Mouse (Mus musculus) MEL (cell line): Measurements from ENCODE around the gene Fen1. TPM values are rescaled to one million over a fixed set of nuclear protein-coding genes. Genes with fewer than 3 reads are reported as not detected.

Experiments used
- DNase-seq: peaks from one replicate; pipeline ENCODE4 v3.0.0; 2011; ENCODE audit warnings: low read depth, low spot score
- H3K27ac ChIP-seq: 2 replicates; pipeline ENCODE4 v1.5.1; 2012; ENCODE audit warnings: low read depth, mild to moderate bottlenecking, control low read depth, low read length, moderate library complexity; ENCODE audit not compliant: control insufficient read depth
- H3K27me3 ChIP-seq, 2 experiments: fragments of 150-350 bp in 1 of 2; sonication (generic) in 1 of 2; 2 replicates each; pipeline ENCODE4 v1.6.1; 2012; ENCODE audit warnings: low read length in 2 of 2, mild to moderate bottlenecking in 2 of 2, improper control_type of control experiment in 1 of 2, moderate library complexity in 1 of 2; ENCODE audit not compliant: insufficient read depth in 2 of 2, control insufficient read depth in 1 of 2
- H3K36me3 ChIP-seq, 2 experiments: 2 replicates each; pipeline ENCODE4 v1.6.1; 2012 to 2014; ENCODE audit warnings: low read length in 2 of 2, improper control_type of control experiment in 1 of 2, inconsistent platforms in 1 of 2, mild to moderate bottlenecking in 1 of 2; ENCODE audit not compliant: insufficient read depth in 2 of 2, control insufficient read depth in 1 of 2
- H3K4me1 ChIP-seq, 2 experiments: fragments of 150-350 bp in 1 of 2; sonication (generic) in 1 of 2; 2 replicates each; pipeline ENCODE4 v1.6.1; 2012; ENCODE audit warnings: low read length in 2 of 2, improper control_type of control experiment in 1 of 2, mild to moderate bottlenecking in 1 of 2; ENCODE audit not compliant: insufficient read depth in 2 of 2, control insufficient read depth in 1 of 2
- H3K4me3 ChIP-seq, 2 experiments: fragments of 150-350 bp in 1 of 2; sonication (generic) in 1 of 2; 2 replicates each; pipeline ENCODE4 v1.5.1; 2012; ENCODE audit warnings: low read depth in 2 of 2, low read length in 2 of 2, mild to moderate bottlenecking in 2 of 2, moderate library complexity in 2 of 2, control low read depth in 1 of 2, improper control_type of control experiment in 1 of 2; ENCODE audit not compliant: control insufficient read depth in 1 of 2, insufficient read depth in 1 of 2
- H3K79me2 ChIP-seq: 2 replicates; pipeline ENCODE4 v1.6.1; 2012; ENCODE audit warnings: mild to moderate bottlenecking, low read length, moderate library complexity; ENCODE audit not compliant: control insufficient read depth, poor library complexity, insufficient read depth
- H3K9ac ChIP-seq: 2 replicates; pipeline ENCODE4 v1.6.1; 2012; ENCODE audit warnings: low read depth, mild to moderate bottlenecking, control low read depth, low read length, moderate library complexity; ENCODE audit not compliant: control insufficient read depth, poor library complexity, severe bottlenecking
- H3K9me3 ChIP-seq: fragments of 150-350 bp; sonication (generic); replicated peaks from 2 replicates; pipeline ENCODE4 v1.6.1; 2012; ENCODE audit warnings: mild to moderate bottlenecking, low read length, improper control_type of control experiment, moderate library complexity; ENCODE audit not compliant: insufficient read depth
- BHLHE40 ChIP-seq: IDR thresholded peaks from 2 replicates; pipeline ENCODE4 v1.6.1; 2012; ENCODE audit warnings: low read depth, mild to moderate bottlenecking, inconsistent platforms, low read length, improper control_type of control experiment, borderline replicate concordance
- CHD1 ChIP-seq: IDR thresholded peaks from 2 replicates; pipeline ENCODE4 v1.6.1; 2012; ENCODE audit warnings: low read depth, mild to moderate bottlenecking, inconsistent platforms, low read length, improper control_type of control experiment
- CTCF ChIP-seq, 3 experiments: IDR thresholded peaks in 2 of 3; conservative IDR thresholded peaks in 1 of 3; 2 replicates each; pipeline ENCODE4 v1.5.1; 2011 to 2012; ENCODE audit warnings: low read length in 3 of 3, low read depth in 2 of 3, mild to moderate bottlenecking in 2 of 3, improper control_type of control experiment in 1 of 3, inconsistent platforms in 1 of 3, mixed read lengths in 1 of 3, moderate library complexity in 1 of 3; ENCODE audit not compliant: control insufficient read depth in 1 of 3, insufficient read depth in 1 of 3, poor library complexity in 1 of 3, severe bottlenecking in 1 of 3
- E2F4 ChIP-seq: IDR thresholded peaks from 2 replicates; pipeline ENCODE4 v1.6.1; 2011; ENCODE audit warnings: low read depth, low read length, improper control_type of control experiment, borderline replicate concordance
- ELF1 ChIP-seq: IDR thresholded peaks from 2 replicates; pipeline ENCODE4 v1.6.1; 2014; ENCODE audit warnings: low read depth, mild to moderate bottlenecking, inconsistent platforms, low read length, improper control_type of control experiment, moderate library complexity
- ETS1 ChIP-seq: IDR thresholded peaks from 2 replicates; pipeline ENCODE4 v1.6.1; 2012; ENCODE audit warnings: low read depth, mild to moderate bottlenecking, inconsistent platforms, low read length, improper control_type of control experiment, moderate library complexity
- GATA1 ChIP-seq: IDR thresholded peaks from 2 replicates; pipeline ENCODE4 v1.6.1; 2011; ENCODE audit warnings: low read depth, low read length, improper control_type of control experiment
- HCFC1 ChIP-seq: IDR thresholded peaks from 2 replicates; pipeline ENCODE4 v1.6.1; 2012; ENCODE audit warnings: low read depth, mild to moderate bottlenecking, inconsistent platforms, low read length, improper control_type of control experiment, moderate library complexity
- JUND ChIP-seq: IDR thresholded peaks from 2 replicates; pipeline ENCODE4 v1.6.1; 2011; ENCODE audit warnings: low read depth, mild to moderate bottlenecking, improper control_type of control experiment, low read length
- KAT2A ChIP-seq: conservative IDR thresholded peaks from 2 replicates; pipeline ENCODE4 v1.6.1; 2012; ENCODE audit warnings: low read depth, low read length, improper control_type of control experiment, inconsistent platforms
- MAFK ChIP-seq: IDR thresholded peaks from 2 replicates; pipeline ENCODE4 v1.6.1; 2011; ENCODE audit warnings: low read depth, mild to moderate bottlenecking, low read length, improper control_type of control experiment, borderline replicate concordance
- MEF2A ChIP-seq: IDR thresholded peaks from 2 replicates; pipeline ENCODE4 v1.6.1; 2014; ENCODE audit warnings: low read depth, mild to moderate bottlenecking, inconsistent platforms, low read length, improper control_type of control experiment; ENCODE audit not compliant: poor library complexity, insufficient replicate concordance, severe bottlenecking; ENCODE audit errors: extremely low read depth
- MYB ChIP-seq: IDR thresholded peaks from 2 replicates; pipeline ENCODE4 v1.6.1; 2011; ENCODE audit warnings: mild to moderate bottlenecking, low read depth, low read length, improper control_type of control experiment
- MYC ChIP-seq: IDR thresholded peaks from 2 replicates; pipeline ENCODE4 v1.6.1; 2011; ENCODE audit warnings: low read depth, mild to moderate bottlenecking, low read length, improper control_type of control experiment, moderate library complexity
- NRF1 ChIP-seq: IDR thresholded peaks from 2 replicates; pipeline ENCODE4 v1.6.1; 2014; ENCODE audit warnings: low read depth, mild to moderate bottlenecking, inconsistent platforms, low read length, improper control_type of control experiment, moderate library complexity; ENCODE audit not compliant: poor library complexity, insufficient read depth, severe bottlenecking
- POLR2A ChIP-seq, 2 experiments: IDR thresholded peaks; 2 replicates each; pipeline ENCODE4 v1.6.1; 2011 to 2012; ENCODE audit warnings: low read length in 2 of 2, mild to moderate bottlenecking in 2 of 2, control low read depth in 1 of 2, improper control_type of control experiment in 1 of 2, low read depth in 1 of 2, moderate library complexity in 1 of 2; ENCODE audit not compliant: control insufficient read depth in 1 of 2, insufficient read depth in 1 of 2, poor library complexity in 1 of 2
- POLR2AphosphoS2 ChIP-seq: IDR thresholded peaks from 2 replicates; pipeline ENCODE4 v1.6.1; 2011; ENCODE audit warnings: low read length, improper control_type of control experiment
- POLR2AphosphoS5 ChIP-seq: IDR thresholded peaks from 2 replicates; pipeline ENCODE4 v1.6.1; 2012; ENCODE audit warnings: low read depth, borderline replicate concordance, mild to moderate bottlenecking, inconsistent platforms, low read length, moderate library complexity, mixed read lengths
- SIN3A ChIP-seq: IDR thresholded peaks from 2 replicates; pipeline ENCODE4 v1.6.1; 2012; ENCODE audit warnings: low read length, improper control_type of control experiment, inconsistent platforms
- SMC3 ChIP-seq: IDR thresholded peaks from 2 replicates; pipeline ENCODE4 v1.6.1; 2011; ENCODE audit warnings: low read depth, low read length, improper control_type of control experiment
- TCF12 ChIP-seq: IDR thresholded peaks from 2 replicates; pipeline ENCODE4 v1.6.1; 2014; ENCODE audit warnings: low read depth, mild to moderate bottlenecking, inconsistent platforms, low read length, improper control_type of control experiment, moderate library complexity
- USF1 ChIP-seq: IDR thresholded peaks from 2 replicates; pipeline ENCODE4 v1.6.1; 2014; ENCODE audit warnings: low read depth, mild to moderate bottlenecking, inconsistent platforms, low read length, improper control_type of control experiment, moderate library complexity
- USF2 ChIP-seq, 2 experiments: IDR thresholded peaks; 2 replicates each; pipeline ENCODE4 v1.6.1; 2011 to 2012; ENCODE audit warnings: improper control_type of control experiment in 2 of 2, low read length in 2 of 2, borderline replicate concordance in 1 of 2, inconsistent platforms in 1 of 2, low read depth in 1 of 2, mild to moderate bottlenecking in 1 of 2; ENCODE audit not compliant: insufficient read depth in 1 of 2
- ZKSCAN1 ChIP-seq: IDR thresholded peaks from 2 replicates; pipeline ENCODE4 v1.6.1; 2012; ENCODE audit warnings: low read depth, mild to moderate bottlenecking, inconsistent platforms, low read length, improper control_type of control experiment, moderate library complexity
- ZNF384 ChIP-seq: IDR thresholded peaks from 2 replicates; pipeline ENCODE4 v1.6.1; 2012; ENCODE audit warnings: low read depth, mild to moderate bottlenecking, inconsistent platforms, low read length, improper control_type of control experiment
- polyA plus RNA-seq, 2 experiments: library from polyadenylated mRNA; stranded (reverse) in 1 of 2; unstranded in 1 of 2; fragments of >175 nt in 1 of 2; fragments of >200 nt in 1 of 2; gene quantifications; 2 replicates each; pipeline versions ENCODE4 v1.2.1 to v1.2.4; 2012; ENCODE audit warnings: low replicate concordance in 2 of 2, low read depth in 1 of 2; ENCODE audit not compliant: insufficient read length in 2 of 2, insufficient read depth in 1 of 2, missing spikeins in 1 of 2
- total RNA-seq: library from RNA; depleted of rRNA; stranded (reverse); fragments of 300-350 nt; gene quantifications from 2 replicates; pipeline ENCODE4 v1.2.3, GENCODE M21; 2012

Gene Fen1
- total and polyA plus RNA-seq, 3 experiments: 145 to 189 TPM; not detected in 1

- no peak overlapping the region for H3K27ac ChIP-seq
- no peak overlapping the region for H3K4me3 ChIP-seq
- H3K9me3 ChIP-seq: no peaks in the 10 kb centered on the region
- H3K27me3 ChIP-seq: no peaks in the 10 kb centered on the region
- TF ChIP-seq CHD1 (no peak), MAFK (no peak), TCF12 (no peak), ZKSCAN1 (no peak), JUND (no peak), CTCF (IDR thresholded peaks at IDR 0.05 in 2 of 3, conservative IDR thresholded peaks at IDR 0.05 in 1 of 3; ENCODE audit: control insufficient read depth in 1 of 3, insufficient read depth in 1 of 3, low read depth in 2 of 3, low read length in 3 of 3, poor library complexity in 1 of 3, severe bottlenecking in 1 of 3) (no peak), NRF1 (no peak), GATA1 (no peak), E2F4 (no peak), SIN3A (no peak)
- DNase-seq: no peak
- peaks cover 0 to 14% of the 10 kb centered on the region in 2 experiments; a peak in 2 of 4 replicates for H3K4me1 ChIP-seq
- H3K36me3 ChIP-seq: peaks cover 4 to 6% of the 10 kb centered on the region in 2 experiments; a peak in 3 of 4 replicates
- H3K9ac ChIP-seq: no peak overlapping the region
- H3K79me2 ChIP-seq: peaks cover 4% of the 10 kb centered on the region
Measured at GRCm38 (mm10) chr19:10189022-10189421, 14.9 kb downstream of the Fen1 start.

- H3K4me3 ChIP-seq: no peak overlapping the region
- H3K36me3 ChIP-seq: peaks cover 4 to 7% of the 10 kb centered on the region in 2 experiments; a peak in 3 of 4 replicates
- no peaks in the 10 kb centered on the region for H3K9me3 ChIP-seq
- H3K9ac ChIP-seq: no peak overlapping the region
- peaks cover 11% of the 10 kb centered on the region for H3K79me2 ChIP-seq
- TF ChIP-seq MYB (no peak), ELF1 (no peak), POLR2A (IDR thresholded peaks at IDR 0.05; ENCODE audit: control insufficient read depth in 1 of 2, insufficient read depth in 1 of 2, low read depth in 1 of 2, low read length in 2 of 2, poor library complexity in 1 of 2) (no peak), USF1 (no peak), SMC3 (no peak), MAFK (no peak), ZNF384 (no peak), CTCF (IDR thresholded peaks at IDR 0.05 in 2 of 3, conservative IDR thresholded peaks at IDR 0.05 in 1 of 3; ENCODE audit: control insufficient read depth in 1 of 3, insufficient read depth in 1 of 3, low read depth in 2 of 3, low read length in 3 of 3, poor library complexity in 1 of 3, severe bottlenecking in 1 of 3) (no peak), MYC (no peak), MEF2A (no peak), USF2 (IDR thresholded peaks at IDR 0.05; ENCODE audit: borderline replicate concordance in 1 of 2, insufficient read depth in 1 of 2, low read depth in 1 of 2, low read length in 2 of 2) (no peak), ZKSCAN1 (no peak), ETS1 (no peak), BHLHE40 (no peak), POLR2AphosphoS5 (no peak), HCFC1 (no peak), POLR2AphosphoS2 (no peak), GATA1 (no peak), KAT2A (no peak)
- no peak overlapping the region for H3K27ac ChIP-seq
- H3K27me3 ChIP-seq: no peaks in the 10 kb centered on the region
- DNase-seq: no peak
- H3K4me1 ChIP-seq: peaks cover 0 to 18% of the 10 kb centered on the region in 2 experiments; a peak in 3 of 4 replicates
Measured at GRCm38 (mm10) chr19:10188281-10188811, 15.6 kb downstream of the Fen1 start.
